Mouse (Mus musculus): ENCODE data around the gene Adad1. TPM values are rescaled to one million over a fixed set of nuclear protein-coding genes. Genes with fewer than 3 reads are reported as not detected.

The Adad1 gene
- polyA plus RNA-seq, 1 experiment, result not detected

GRCm38 (mm10) chr3:37137231-37137630 is 73.9 kb downstream of the Adad1 start:
- Histone ChIP-seq H3K27ac (ENCODE audit: insufficient read depth, low read length) (no peak overlapping the region), H3K4me3 (ENCODE audit: insufficient read depth, low read length) (no peak overlapping the region), H3K4me1 (ENCODE audit: control insufficient read depth, insufficient read depth, low read length) (no peaks in the 10 kb centered on the region)
- no peak for TF ChIP-seq POLR2A (IDR thresholded peaks at IDR 0.05; ENCODE audit: low read depth, low read length)
- TF ChIP-seq CTCF (IDR thresholded peaks at IDR 0.05; ENCODE audit: borderline replicate concordance, insufficient read depth, low read length), result no peak

DNA sequence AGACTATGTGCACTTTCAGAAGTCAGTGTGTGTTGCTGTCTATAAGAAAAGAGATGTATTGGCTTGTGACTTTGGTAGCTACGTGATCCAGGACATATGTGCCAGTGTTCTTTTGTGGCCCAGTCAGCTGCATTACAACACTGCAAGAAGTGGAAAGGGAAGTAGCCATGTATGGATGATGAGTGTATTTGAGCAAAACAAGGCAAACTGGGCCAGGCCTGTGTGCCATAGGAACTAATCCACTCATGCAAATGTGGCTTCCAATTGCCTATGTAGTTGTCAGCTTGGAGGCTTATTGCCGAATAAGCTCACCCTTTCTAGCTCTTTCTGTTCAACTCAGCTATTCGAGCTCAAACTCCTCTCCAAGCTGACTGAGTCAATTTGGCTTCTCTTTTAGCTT is 75.9 kb downstream of the Adad1 start:
- Histone ChIP-seq H3K4me1 (ENCODE audit: control insufficient read depth, insufficient read depth, low read length) (no peaks in the 10 kb centered on the region), H3K27ac (ENCODE audit: insufficient read depth, low read length) (no peak overlapping the region), H3K4me3 (ENCODE audit: insufficient read depth, low read length) (no peak overlapping the region)
- no peak for TF ChIP-seq POLR2A (IDR thresholded peaks at IDR 0.05; ENCODE audit: low read depth, low read length)
- no peak for TF ChIP-seq CTCF (IDR thresholded peaks at IDR 0.05; ENCODE audit: borderline replicate concordance, insufficient read depth, low read length)

GRCm38 (mm10) chr3:37140168-37140906 is 77.0 kb downstream of the Adad1 start:
- no peaks in the 10 kb centered on the region for H3K4me1 ChIP-seq (ENCODE audit: control insufficient read depth, insufficient read depth, low read length)
- no peak overlapping the region for H3K4me3 ChIP-seq (ENCODE audit: insufficient read depth, low read length)
- H3K27ac ChIP-seq (ENCODE audit: insufficient read depth, low read length), result no peak overlapping the region
- TF ChIP-seq POLR2A (IDR thresholded peaks at IDR 0.05; ENCODE audit: low read depth, low read length) (no peak), CTCF (IDR thresholded peaks at IDR 0.05; ENCODE audit: borderline replicate concordance, insufficient read depth, low read length) (no peak)

DNA sequence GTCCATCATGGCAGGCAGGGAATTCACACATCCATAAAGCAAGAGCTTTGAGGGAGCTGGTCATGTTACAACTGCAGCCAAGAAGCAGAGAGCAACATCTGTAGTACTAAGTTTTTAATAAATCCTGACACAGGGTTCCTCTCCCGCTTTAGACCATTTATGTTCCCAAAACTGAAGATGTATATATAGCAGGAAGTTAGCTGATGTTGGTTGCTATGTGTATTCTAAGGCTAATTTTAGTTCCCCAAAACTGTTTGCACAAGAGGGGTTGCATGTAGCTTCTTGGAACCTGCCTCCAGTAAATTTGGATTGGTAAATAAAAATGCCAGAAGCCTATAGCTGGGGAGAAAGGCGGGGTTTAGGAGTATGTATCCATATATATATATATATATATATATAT is 78.5 kb downstream of the Adad1 start:
- TF ChIP-seq CTCF (IDR thresholded peaks at IDR 0.05; ENCODE audit: borderline replicate concordance, insufficient read depth, low read length), result no peak
- TF ChIP-seq POLR2A (IDR thresholded peaks at IDR 0.05; ENCODE audit: low read depth, low read length), result no peak
- Histone ChIP-seq H3K4me3 (ENCODE audit: insufficient read depth, low read length) (no peak overlapping the region), H3K27ac (ENCODE audit: insufficient read depth, low read length) (no peak overlapping the region), H3K4me1 (ENCODE audit: control insufficient read depth, insufficient read depth, low read length) (no peaks in the 10 kb centered on the region)

GRCm38 (mm10) chr3:37144979-37145378 is 81.7 kb downstream of the Adad1 start:
- TF ChIP-seq CTCF (IDR thresholded peaks at IDR 0.05; ENCODE audit: borderline replicate concordance, insufficient read depth, low read length), result no peak
- TF ChIP-seq POLR2A (IDR thresholded peaks at IDR 0.05; ENCODE audit: low read depth, low read length), result no peak
- H3K4me3 ChIP-seq (ENCODE audit: insufficient read depth, low read length), result no peak overlapping the region
- H3K27ac ChIP-seq (ENCODE audit: insufficient read depth, low read length), result no peak overlapping the region
- no peaks in the 10 kb centered on the region for H3K4me1 ChIP-seq (ENCODE audit: control insufficient read depth, insufficient read depth, low read length)

DNA sequence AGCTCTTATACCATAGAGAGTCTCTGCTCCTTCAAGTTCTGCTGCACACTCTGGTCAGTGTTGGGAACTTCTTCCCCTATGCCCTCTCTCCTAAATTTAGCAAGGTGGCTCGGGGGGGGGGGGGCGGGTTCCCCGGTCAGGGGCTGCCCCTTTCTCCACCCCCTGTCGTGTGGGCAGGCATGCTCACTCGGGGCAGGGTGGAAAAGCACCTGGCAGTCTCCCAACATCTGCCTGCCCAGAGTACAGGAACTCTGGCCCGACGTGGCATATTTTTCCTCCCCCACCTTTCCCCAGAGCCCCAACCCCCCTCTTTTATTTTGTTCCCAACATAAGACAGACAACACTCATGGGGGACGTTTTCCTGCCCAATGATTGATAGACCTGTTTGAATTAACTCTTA is 83.1 kb downstream of the Adad1 start:
- Histone ChIP-seq H3K4me1 (ENCODE audit: control insufficient read depth, insufficient read depth, low read length) (no peaks in the 10 kb centered on the region), H3K27ac (ENCODE audit: insufficient read depth, low read length) (no peak overlapping the region), H3K4me3 (ENCODE audit: insufficient read depth, low read length) (no peak overlapping the region)
- TF ChIP-seq POLR2A (IDR thresholded peaks at IDR 0.05; ENCODE audit: low read depth, low read length) (no peak), CTCF (IDR thresholded peaks at IDR 0.05; ENCODE audit: borderline replicate concordance, insufficient read depth, low read length) (no peak)

GRCm38 (mm10) chr3:37146810-37147209 is 83.5 kb downstream of the Adad1 start:
- Histone ChIP-seq H3K4me1 (ENCODE audit: control insufficient read depth, insufficient read depth, low read length) (no peaks in the 10 kb centered on the region), H3K4me3 (ENCODE audit: insufficient read depth, low read length) (no peak overlapping the region), H3K27ac (ENCODE audit: insufficient read depth, low read length) (no peak overlapping the region)
- no peak for TF ChIP-seq POLR2A (IDR thresholded peaks at IDR 0.05; ENCODE audit: low read depth, low read length)
- TF ChIP-seq CTCF (IDR thresholded peaks at IDR 0.05; ENCODE audit: borderline replicate concordance, insufficient read depth, low read length), result no peak

DNA sequence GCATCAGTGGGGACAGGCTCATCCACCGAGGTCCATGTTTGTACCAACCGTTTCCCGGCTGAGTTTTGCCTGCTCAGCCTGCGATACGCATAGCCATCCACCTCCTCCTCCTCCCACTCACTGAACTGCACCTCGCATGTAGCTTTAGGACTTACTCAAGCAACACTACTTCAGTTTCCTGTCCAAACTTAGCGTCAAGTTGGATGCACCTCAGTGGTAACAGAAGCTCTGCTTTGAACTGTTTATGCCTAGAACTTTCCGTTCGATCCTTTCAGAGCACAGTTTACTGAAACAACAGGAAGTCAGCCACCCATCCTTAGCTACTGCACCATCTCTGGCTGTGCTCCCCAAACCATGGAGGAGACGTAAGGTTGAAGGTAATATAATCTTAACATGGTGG is 88.9 kb downstream of the Adad1 start:
- no peak for TF ChIP-seq CTCF (IDR thresholded peaks at IDR 0.05; ENCODE audit: borderline replicate concordance, insufficient read depth, low read length)
- TF ChIP-seq POLR2A (IDR thresholded peaks at IDR 0.05; ENCODE audit: low read depth, low read length), result no peak
- no peaks in the 10 kb centered on the region for H3K4me1 ChIP-seq (ENCODE audit: control insufficient read depth, insufficient read depth, low read length)
- H3K4me3 ChIP-seq (ENCODE audit: insufficient read depth, low read length), result no peak overlapping the region
- no peak overlapping the region for H3K27ac ChIP-seq (ENCODE audit: insufficient read depth, low read length)

GRCm38 (mm10) chr3:37153004-37153403 is 89.7 kb downstream of the Adad1 start:
- Histone ChIP-seq H3K4me1 (ENCODE audit: control insufficient read depth, insufficient read depth, low read length) (no peaks in the 10 kb centered on the region), H3K4me3 (ENCODE audit: insufficient read depth, low read length) (no peak overlapping the region), H3K27ac (ENCODE audit: insufficient read depth, low read length) (no peak overlapping the region)
- TF ChIP-seq CTCF (IDR thresholded peaks at IDR 0.05; ENCODE audit: borderline replicate concordance, insufficient read depth, low read length) (no peak), POLR2A (IDR thresholded peaks at IDR 0.05; ENCODE audit: low read depth, low read length) (no peak)

DNA sequence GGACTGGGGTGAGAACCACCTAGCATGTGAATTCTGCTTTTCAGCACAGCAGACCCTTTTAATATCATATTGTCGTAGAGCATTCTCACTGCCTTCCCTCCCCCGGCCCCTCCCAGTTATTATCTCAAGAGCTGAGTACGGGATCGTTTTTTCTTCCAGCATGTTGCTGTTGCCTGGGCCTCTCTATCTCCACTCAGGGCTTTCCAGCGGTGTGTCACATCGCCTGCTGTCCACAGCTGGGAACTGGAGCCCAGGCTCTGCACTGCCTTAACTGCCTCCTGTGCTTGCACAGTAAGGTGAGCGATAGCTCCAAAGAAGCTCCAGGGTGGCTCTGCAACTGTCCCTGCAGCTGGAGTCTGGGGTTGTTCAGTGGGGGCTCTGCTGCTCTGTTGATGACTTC is 91.1 kb downstream of the Adad1 start:
- TF ChIP-seq CTCF (IDR thresholded peaks at IDR 0.05; ENCODE audit: borderline replicate concordance, insufficient read depth, low read length) (no peak), POLR2A (IDR thresholded peaks at IDR 0.05; ENCODE audit: low read depth, low read length) (no peak)
- no peaks in the 10 kb centered on the region for H3K4me1 ChIP-seq (ENCODE audit: control insufficient read depth, insufficient read depth, low read length)
- no peak overlapping the region for H3K27ac ChIP-seq (ENCODE audit: insufficient read depth, low read length)
- no peak overlapping the region for H3K4me3 ChIP-seq (ENCODE audit: insufficient read depth, low read length)

Data from embryonic fibroblast, embryonic 13.5 days (primary cell).